Mouse (Mus musculus): ENCODE data around the gene Rab7.
"Not testable (repeated sequence)": the region's sequence is repeated elsewhere in the genome, so short reads cannot be mapped to it uniquely, and the experiment has no call there.

Rab7 gene

DNA sequence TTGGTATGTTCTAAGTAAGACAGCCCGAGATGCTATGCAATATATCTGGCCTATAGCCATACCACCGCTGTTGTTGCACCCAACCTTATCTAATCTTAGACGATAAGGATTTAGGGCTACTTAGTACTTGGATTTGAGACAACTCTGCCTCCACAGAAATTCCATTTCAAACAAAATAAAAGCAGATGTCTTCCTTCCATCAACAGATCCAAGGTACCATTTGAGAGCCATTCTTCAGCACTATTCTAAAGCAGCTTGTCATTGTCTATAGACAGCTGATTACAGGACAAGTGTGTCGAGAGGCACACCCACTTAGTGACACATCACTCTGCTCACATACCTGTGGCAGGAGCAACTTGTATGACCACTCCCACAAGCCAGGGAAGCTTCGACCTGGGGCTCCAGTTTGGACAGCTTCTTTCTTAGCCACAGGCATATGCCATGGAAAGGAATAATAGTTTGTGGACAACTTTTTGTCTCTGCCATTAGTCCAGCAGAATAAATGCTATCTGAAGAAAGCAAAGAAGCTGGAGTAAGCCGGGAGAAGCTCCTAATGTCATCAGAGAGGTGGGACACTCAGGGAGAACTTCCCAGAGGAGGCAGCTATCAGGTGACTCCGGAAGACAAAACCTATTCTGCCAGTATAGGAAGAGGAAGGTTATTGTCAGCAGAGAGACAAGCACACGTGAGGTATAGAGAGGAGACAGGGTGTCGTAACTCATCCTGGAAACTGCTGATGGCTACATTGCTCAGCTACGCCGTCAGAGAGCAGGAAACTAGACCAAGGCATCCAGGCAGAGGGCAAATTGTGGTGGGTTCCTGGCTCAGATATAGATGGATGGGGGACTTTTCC, 8.4 kb upstream of the Rab7 start:
- DNase-seq (ENCODE audit: low spot score): peak; percentile 68

- no peak for DNase-seq (ENCODE audit: low spot score)
Observed at GRCm38 (mm10) chr6:88051206-88051605, 6.1 kb upstream of the Rab7 start.

GRCm38 (mm10) chr6:88049008-88049407, 3.9 kb upstream of the Rab7 start:
- peak; percentile 68 for DNase-seq (ENCODE audit: low spot score)

GRCm38 (mm10) chr6:88047853-88048252, 2.8 kb upstream of the Rab7 start:
- DNase-seq (ENCODE audit: low spot score): no peak

DNA sequence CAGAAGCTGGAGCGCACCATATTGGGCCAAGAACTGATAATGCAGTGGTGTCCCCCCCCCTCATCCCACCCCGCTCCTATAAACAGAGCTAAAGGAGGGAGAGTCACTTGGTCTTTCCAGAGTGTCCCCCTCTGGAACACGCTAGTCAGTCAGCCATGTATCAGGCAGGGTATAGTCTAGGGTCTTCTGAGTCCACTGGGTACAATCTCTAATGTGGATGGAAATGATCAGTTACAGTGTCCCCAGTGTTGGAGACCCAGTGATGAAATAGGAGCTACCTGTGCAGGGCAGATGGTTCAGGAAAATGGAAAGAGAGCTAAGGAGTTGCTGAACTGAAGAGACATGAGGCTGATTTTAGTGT, 316 bp upstream of the Rab7 start:
- no peak for DNase-seq (ENCODE audit: low spot score)

DNA sequence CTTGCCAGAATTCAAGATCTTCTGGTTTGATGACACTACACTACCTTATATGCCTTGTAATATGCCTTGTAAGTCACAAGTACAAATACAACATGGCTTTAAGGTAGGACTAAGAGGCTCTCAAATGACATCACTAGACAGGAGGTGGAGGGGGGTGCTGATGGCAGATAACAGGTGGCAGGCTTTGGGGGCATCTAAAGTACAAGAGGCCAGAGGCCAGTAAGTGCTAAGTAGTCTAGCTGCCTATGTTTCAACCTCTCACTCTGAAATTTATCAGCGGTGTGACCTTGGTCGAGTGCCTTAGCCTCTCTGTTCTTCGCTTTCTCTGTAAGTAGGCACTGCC, 865 bp downstream of the Rab7 start:
- peak; percentile 36 for DNase-seq (ENCODE audit: low spot score)

GRCm38 (mm10) chr6:88042336-88042735, 2.7 kb downstream of the Rab7 start:
- no peak for DNase-seq (ENCODE audit: low spot score)

GRCm38 (mm10) chr6:88041221-88041620, 3.8 kb downstream of the Rab7 start:
- DNase-seq (ENCODE audit: low spot score): no peak

DNA sequence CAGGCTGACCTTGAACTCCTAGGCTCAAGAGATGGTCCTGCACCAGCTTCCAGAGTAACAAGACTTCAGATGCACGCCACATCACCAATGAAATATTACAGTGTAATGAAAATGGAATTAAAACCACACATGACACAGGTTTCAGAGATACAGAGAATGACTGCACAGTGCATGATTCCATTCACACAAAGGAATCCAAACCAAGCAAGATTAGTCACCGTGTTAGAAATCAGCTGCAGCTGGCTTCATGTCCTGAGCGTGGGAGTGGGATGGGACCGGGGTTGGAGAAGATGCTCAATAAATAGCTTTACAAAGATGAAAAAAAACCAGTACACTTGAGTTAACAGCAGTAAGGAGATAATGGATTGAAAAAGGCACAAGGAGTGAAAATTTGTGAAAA, 5.6 kb downstream of the Rab7 start:
- DNase-seq (ENCODE audit: low spot score): no peak

- no peak for DNase-seq (ENCODE audit: low spot score)
Observed at GRCm38 (mm10) chr6:88037471-88038045, 7.5 kb downstream of the Rab7 start.

DNA sequence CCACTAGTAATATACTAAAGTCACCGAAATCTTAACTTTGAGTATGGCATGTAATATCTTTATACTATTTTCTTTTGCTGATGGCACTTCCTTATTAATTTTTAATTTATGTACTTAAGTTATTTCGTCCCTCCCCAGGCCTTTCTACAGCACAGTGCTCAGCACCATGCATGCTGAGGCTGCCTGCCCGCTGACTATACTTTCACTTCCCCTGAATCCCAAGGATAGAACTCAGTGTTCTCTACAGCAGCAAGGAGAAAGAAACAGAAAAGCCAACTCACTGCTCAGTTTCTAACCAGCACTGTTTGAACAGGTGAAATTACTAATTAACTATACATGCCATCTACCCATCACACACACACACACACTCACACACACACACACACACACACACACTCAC, 11.6 kb downstream of the Rab7 start:
- no peak for DNase-seq (ENCODE audit: low spot score)

DNA sequence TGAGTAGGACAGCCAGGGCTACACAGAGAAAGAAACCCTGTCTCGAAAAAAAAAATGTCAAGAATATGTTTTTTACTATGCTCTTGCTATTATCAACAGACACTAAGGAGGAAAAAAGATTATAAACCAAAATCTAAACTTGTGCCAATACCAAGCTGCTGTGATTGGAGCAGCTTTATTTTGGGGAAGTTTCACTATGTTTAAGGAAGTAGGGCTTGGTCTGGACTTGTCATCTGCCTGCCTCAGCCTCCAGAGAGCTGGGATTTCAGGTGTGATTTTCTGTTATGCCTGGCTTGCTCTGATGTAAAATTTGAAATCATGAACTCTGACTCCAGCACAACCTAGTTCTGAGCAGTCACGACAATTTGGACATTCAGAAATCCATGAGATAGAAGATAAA, 14.6 kb downstream of the Rab7 start:
- no peak for DNase-seq (ENCODE audit: low spot score)

DNA sequence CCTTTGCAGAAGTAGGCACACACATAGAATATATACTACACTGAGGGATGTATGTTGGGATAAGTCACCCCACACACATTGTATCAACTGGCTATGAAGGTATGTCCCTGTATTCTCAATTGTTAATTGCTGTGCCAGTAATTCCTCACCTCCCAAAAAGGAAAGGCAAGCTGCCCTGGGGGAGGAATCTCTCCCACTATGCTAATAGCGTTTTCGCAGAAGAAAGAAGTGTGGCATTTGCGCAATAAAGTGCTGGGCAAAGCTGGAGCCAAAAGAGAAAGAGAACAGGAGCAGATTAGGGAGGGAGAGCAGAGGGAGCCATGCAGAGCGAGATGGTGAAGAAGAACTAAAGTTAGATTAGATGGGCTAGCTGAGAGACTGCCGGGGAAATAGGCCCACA, 17.7 kb downstream of the Rab7 start:
- DNase-seq (ENCODE audit: low spot score): no peak

DNA sequence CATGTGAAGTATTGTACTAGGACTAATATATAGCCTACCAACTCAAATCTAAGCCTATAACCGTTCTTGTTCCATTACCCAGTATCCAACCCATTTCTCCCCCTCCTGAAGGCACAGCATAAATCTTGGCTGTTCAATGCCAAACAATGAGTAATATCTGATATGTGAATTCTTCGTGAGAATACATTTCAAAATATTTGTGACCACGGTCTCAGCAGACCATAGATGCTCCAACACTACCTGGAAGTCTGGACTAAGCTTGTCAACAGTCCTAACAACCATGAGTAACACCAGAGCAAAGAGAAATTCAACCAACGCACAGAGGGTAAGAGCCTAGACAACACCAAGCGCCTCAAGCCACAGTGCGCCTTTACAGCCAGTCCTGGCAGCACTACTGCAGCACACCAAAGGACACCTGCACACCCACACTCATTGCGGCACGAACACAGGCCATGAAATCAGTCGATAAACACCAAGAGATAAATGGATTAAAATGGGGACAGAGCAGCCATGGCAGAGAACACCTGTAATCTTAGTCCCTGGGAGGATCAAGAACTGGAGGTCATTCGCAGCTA, 21.7 kb downstream of the Rab7 start:
- no peak for DNase-seq (ENCODE audit: low spot score)

GRCm38 (mm10) chr6:88019154-88019553, 25.9 kb downstream of the Rab7 start:
- DNase-seq (ENCODE audit: low spot score): no peak

- DNase-seq (ENCODE audit: low spot score): no peak
Observed at GRCm38 (mm10) chr6:88017821-88018220, 27.2 kb downstream of the Rab7 start.

- DNase-seq (ENCODE audit: low spot score): no peak
Observed at GRCm38 (mm10) chr6:88015797-88016196, 29.3 kb downstream of the Rab7 start.

GRCm38 (mm10) chr6:88013456-88013855, 31.6 kb downstream of the Rab7 start:
- DNase-seq (ENCODE audit: low spot score): no peak

- DNase-seq (ENCODE audit: low spot score): no peak
Observed at GRCm38 (mm10) chr6:88012601-88013000, 32.5 kb downstream of the Rab7 start.

- DNase-seq (ENCODE audit: low spot score): not testable (repeated sequence)
Observed at GRCm38 (mm10) chr6:88011106-88011505, 34.0 kb downstream of the Rab7 start.

DNA sequence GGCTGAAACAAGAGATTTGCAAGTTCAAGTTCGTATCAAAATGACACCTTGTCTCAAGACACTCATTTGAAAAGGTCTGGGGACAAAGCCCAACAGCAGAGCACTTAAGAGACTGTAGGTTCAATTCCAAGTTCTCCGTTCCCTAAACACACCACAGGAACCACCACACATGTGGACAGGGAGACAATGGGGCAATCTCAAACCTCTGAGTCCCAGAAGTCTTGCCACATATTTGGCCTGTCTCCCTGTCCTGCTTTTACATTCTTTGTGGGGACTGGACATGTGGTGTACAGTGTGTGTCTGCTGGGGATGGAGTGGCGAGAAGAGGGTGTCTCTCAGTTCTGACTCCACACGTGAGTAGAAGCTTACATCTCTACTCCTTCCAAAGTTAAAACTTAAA, 35.9 kb downstream of the Rab7 start:
- no peak for DNase-seq (ENCODE audit: low spot score)

- DNase-seq (ENCODE audit: low spot score): not testable (repeated sequence)
Observed at GRCm38 (mm10) chr6:88004773-88005172, 40.3 kb downstream of the Rab7 start.

- DNase-seq (ENCODE audit: low spot score): no peak
Observed at GRCm38 (mm10) chr6:88003439-88003838, 41.6 kb downstream of the Rab7 start.

DNA sequence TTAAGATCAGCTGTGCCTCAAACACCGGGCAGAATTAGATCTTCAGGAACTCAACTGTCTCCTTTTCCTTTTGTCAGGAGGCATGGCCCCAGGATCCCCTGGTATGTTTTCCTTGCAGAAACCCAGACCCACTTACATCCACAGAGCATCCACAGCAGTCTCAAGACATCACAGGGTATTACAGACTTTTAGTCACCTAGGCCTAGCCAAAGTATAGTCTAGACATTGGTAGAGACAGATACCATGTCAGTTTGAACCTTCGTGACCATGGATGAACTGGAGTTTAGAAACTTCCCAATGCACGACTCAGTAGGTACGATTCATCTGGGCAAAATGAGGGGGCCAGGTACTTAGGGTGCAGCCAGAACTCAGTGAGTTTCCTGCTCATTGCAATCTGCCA, 46.7 kb downstream of the Rab7 start:
- DNase-seq (ENCODE audit: low spot score): no peak

All from yolk sac, embryonic 10.5 days (tissue).